Mouse (Mus musculus) left cerebral cortex, adult 2 months (tissue): ENCODE data around the gene Tnik. TPM values are rescaled to one million over a fixed set of nuclear protein-coding genes. Genes with fewer than 3 reads are reported as not detected.

Source experiments
- DNase-seq, 2 experiments: peaks; one replicate each; pipeline ENCODE4 v3.0.0; 2021 to 2022; ENCODE audit warnings: low spot score in 2 of 2, mixed read lengths in 1 of 2; ENCODE audit errors: extremely low spot score in 1 of 2
- H3K27ac ChIP-seq: fragments of 200-600 bp; 2 replicates; pipeline ENCODE4 v1.8.1; 2022
- H3K4me3 ChIP-seq: fragments of 200-600 bp; 2 replicates; pipeline ENCODE4 v1.8.1; 2022
- CTCF ChIP-seq: fragments of 200-600 bp; IDR thresholded peaks from 2 replicates; pipeline ENCODE4 v1.8.1; 2022; ENCODE audit warnings: antibody characterized with exemption, mild to moderate bottlenecking, moderate library complexity
- intact Hi-C: fragments of 180-260 bp; cut with DNase I; formaldehyde crosslinking; loops from one replicate; pipeline ENCODE4 v1.15.1; 2025
- microRNA-seq, 2 experiments: library from miRNA; unstranded; fragments of <30 nt; microRNA quantifications; one replicate each; pipeline ENCODE4 v1.2.0; 2021
- total RNA-seq, 2 experiments: library from RNA; stranded (reverse); gene quantifications; 2 replicates each; pipeline ENCODE4 v1.2.3; 2021

The Tnik gene
- total RNA-seq, 2 experiments from 2014 or later, result 205 to 221 TPM

DNA sequence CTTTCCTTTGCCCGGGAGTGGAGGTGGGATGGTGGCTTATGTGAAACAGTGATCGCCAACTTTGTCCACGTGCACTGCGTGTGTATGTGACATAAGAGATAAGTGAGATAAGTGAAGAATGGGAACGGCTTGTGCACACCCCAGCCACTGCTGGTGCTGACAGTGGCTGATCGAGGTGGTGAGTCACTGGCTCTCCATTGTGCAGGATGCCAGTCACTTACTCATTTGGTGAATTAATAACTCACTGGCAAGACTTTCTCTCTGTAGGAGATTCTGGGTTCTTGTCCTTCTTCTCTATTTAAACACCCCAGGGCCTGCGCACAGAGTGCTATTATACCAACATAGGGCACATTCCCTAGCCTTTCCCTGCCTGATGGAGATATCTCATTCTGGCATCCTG, 458.8 kb downstream of the Tnik start:
- Histone ChIP-seq H3K4me3 (no peak overlapping the region), H3K27ac (no peak overlapping the region)
- no peak for TF ChIP-seq CTCF
- no peak for DNase-seq
- intact Hi-C loops, result no loop called here

GRCm38 (mm10) chr3:28722531-28722930, 459.5 kb downstream of the Tnik start:
- intact Hi-C loops, result no loop called here
- DNase-seq, result no peak
- no peak overlapping the region for H3K27ac ChIP-seq
- no peak for TF ChIP-seq CTCF
- H3K4me3 ChIP-seq, result no peak overlapping the region

GRCm38 (mm10) chr3:28723534-28723933, 460.5 kb downstream of the Tnik start:
- intact Hi-C loops, result no loop called here
- Histone ChIP-seq H3K27ac (no peak overlapping the region), H3K4me3 (no peak overlapping the region)
- TF ChIP-seq CTCF, result peak; percentile 7; the same call in 1 of the 2 replicates
- no peak for DNase-seq

- DNase-seq, result no peak
- TF ChIP-seq CTCF, result no peak
- intact Hi-C loops, result no loop called here
- no peak overlapping the region for H3K27ac ChIP-seq
- H3K4me3 ChIP-seq, result no peak overlapping the region
Observed at GRCm38 (mm10) chr3:28725203-28725602, 462.2 kb downstream of the Tnik start.

Small RNA genes within 50 kb of the gene (microRNA-seq; reads per million reads assigned to microRNA genes)
- gene Mir466q, result 0.97 to 2.9 reads per million in 2 experiments
